Comparison of ENCODE assay signal across 17 mouse cellular contexts in genomic region chr10:84373476-84373875, GRCm38 (mm10).
"Had no signal": no experiment of that assay in that cellular context is flagged by ENCODE, and none has a peak within 500 bp of the region (broad histone marks: within the 10 kb centered on the region; RNA-seq: fewer than 3 reads in every experiment).

No protein-coding gene starts in this region.

- H3K4me2 ChIP-seq: limb, embryonic 15.5 days; liver, embryonic 11.5 days; lung, embryonic 14.5 days; midbrain, embryonic 13.5 days had no signal

- DNase-seq: kidney, adult 18-20 months; kidney, adult 9 months; kidney, postnatal 14 days; kidney, postnatal 4 days; layer of hippocampus, adult 9-11 months; liver, postnatal 0 days; lung, embryonic 14.5 days; thymus, adult 18-20 months; thymus, postnatal 36 days had no signal

- H3K9ac ChIP-seq: limb, embryonic 15.5 days; liver, embryonic 14.5 days; liver, postnatal 0 days; lung, embryonic 14.5 days had no signal

- H3K9me3 ChIP-seq: limb, embryonic 15.5 days; midbrain, embryonic 13.5 days had no signal

- H3K27ac ChIP-seq: limb, embryonic 15.5 days; liver, embryonic 14.5 days; macrophage; midbrain, embryonic 13.5 days; stomach, postnatal 0 days had no signal

- H3K27me3 ChIP-seq: limb, embryonic 15.5 days; midbrain, embryonic 13.5 days had no signal

- H3K4me3 ChIP-seq: limb, embryonic 15.5 days; midbrain, embryonic 13.5 days had no signal

- ATAC-seq: intestine, embryonic 16.5 days; liver, postnatal 0 days; lung, postnatal 0 days had no signal
